Mouse (Mus musculus): Measurements from ENCODE around the gene Zbtb43.

- no peak for TF ChIP-seq CTCF (IDR thresholded peaks at IDR 0.05; ENCODE audit: control insufficient read depth, insufficient read depth, insufficient read length)
- TF ChIP-seq MAX (IDR thresholded peaks at IDR 0.05), result no peak
- no peak for TF ChIP-seq USF1 (IDR thresholded peaks at IDR 0.05; ENCODE audit: low read depth)
- TF ChIP-seq MYOG (IDR thresholded peaks at IDR 0.05; ENCODE audit: control insufficient read depth, extremely low read depth, insufficient read length), result no peak
- no peak for TF ChIP-seq CEBPB (IDR thresholded peaks at IDR 0.05; ENCODE audit: low read depth)
Observed at GRCm38 (mm10) chr2:33461066-33461465, 7.3 kb downstream of the Zbtb43 start.

Data from C2C12 (cell line).